Mouse (Mus musculus): Measurements from ENCODE around the gene Prr23a3. TPM values are rescaled to one million over a fixed set of nuclear protein-coding genes. Genes with fewer than 3 reads are reported as not detected.

Gene Prr23a3
- polyA plus RNA-seq (2021; fragmentation: Nextera tagmentation) = not detected in 2 replicates
- long read RNA-seq, experiment 1 = 0 reads
- long read RNA-seq, experiment 2 = 0 reads

GRCm38 (mm10) chr9:98864571-98864970 is at the start of gene Prr23a3:
Gene Prr23a3 (plus strand): TSS chr9:98864767.

DNA sequence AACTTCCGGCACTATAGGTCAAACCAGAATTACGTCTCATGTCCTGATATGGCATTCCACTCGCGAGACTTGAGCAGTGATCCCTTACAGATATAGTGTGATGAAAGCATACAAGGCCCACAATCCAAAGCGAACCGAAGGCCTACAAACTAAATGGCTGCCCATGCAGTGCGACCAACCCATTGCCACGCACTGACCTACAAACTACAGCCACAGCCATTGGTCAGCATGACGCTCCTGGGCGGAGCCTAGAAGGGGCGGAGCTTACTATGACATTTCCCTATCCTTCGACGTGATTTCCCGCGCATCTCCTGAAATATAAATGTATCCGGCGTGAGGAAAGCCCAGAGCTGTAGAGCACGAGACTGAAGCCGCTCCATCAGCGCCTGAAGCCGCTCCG is 22.4 kb upstream of the Prr23a3 start, which contains the start of gene Prr23a1:
TSS of gene Prr23a1 (plus strand) at position 387 of the 400 bp plus-strand sequence.

DNA sequence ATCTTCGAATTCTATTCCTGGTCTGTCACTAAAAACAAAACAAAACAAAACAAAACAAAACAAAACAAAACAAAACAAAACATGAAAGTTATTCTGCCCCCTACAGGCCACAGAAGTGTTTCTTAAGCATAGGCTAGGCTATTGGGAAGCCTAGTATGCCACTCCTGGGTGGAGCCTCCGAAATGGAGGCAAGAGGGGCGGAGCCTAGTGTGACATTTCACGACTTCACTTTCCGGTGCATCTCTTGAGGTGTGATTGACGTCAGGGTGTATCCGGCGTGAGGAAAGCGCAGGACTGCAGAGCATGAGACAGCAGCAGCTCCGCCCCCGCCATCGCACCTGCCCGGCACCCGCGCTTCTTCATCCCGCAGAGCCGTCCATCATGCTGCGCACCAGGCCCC is 8.4 kb upstream of the Prr23a3 start, which contains the start of gene Prr23a2:
TSS of gene Prr23a2 (plus strand) at position 285 of the 400 bp plus-strand sequence.

GRCm38 (mm10) chr9:98902819-98903218 is 38.3 kb downstream of the Prr23a3 start, which contains the start of gene 7420426K07Rik:
Gene 7420426K07Rik (plus strand): TSS chr9:98903119.

Other genes starting within 250 kb of the Prr23a3 start
- gene Prr23a1, start 22.3 kb upstream of the Prr23a3 start, polyA plus RNA-seq (2021; fragmentation: Nextera tagmentation) = not detected in 2 replicates
- not detected in 2 replicates for gene Prr23a2, start 8.3 kb upstream of the Prr23a3 start, polyA plus RNA-seq (2021; fragmentation: Nextera tagmentation)
- gene 7420426K07Rik, start 38.4 kb downstream of the Prr23a3 start, polyA plus RNA-seq (2021; fragmentation: Nextera tagmentation) = not detected in 2 replicates
- 0.04 TPM in 1 of 2 replicates, not detected in the other for gene Foxl2, start 90.5 kb downstream of the Prr23a3 start, polyA plus RNA-seq (2021; fragmentation: Nextera tagmentation)
- 86.6 and 94.7 TPM in 2 replicates for gene Faim, start 121.6 kb downstream of the Prr23a3 start, polyA plus RNA-seq (2021; fragmentation: Nextera tagmentation)
- gene Gm1123, start 170.9 kb downstream of the Prr23a3 start, polyA plus RNA-seq (2021; fragmentation: Nextera tagmentation) = 0.18 and 0.20 TPM in 2 replicates

Measured in layer of hippocampus, adult 6 months (tissue).